Mouse (Mus musculus): Measurements from ENCODE around the gene Bud23. TPM values are rescaled to one million over a fixed set of nuclear protein-coding genes. Genes with fewer than 3 reads are reported as not detected.

Bud23 gene
- polyA plus RNA-seq, 1 experiment from 2014 or later, result 40.6 TPM

GRCm38 (mm10) chr5:135032581-135032980, 32.2 kb downstream of the Bud23 start:
- 80% methylated on average over 5 of the region's 5 CpGs for WGBS
- no peak for TF ChIP-seq CTCF (IDR thresholded peaks at IDR 0.05; ENCODE audit: low read depth)
- H3K9ac ChIP-seq (ENCODE audit: low read depth, low read length), result no peak overlapping the region
- peaks cover 6% of the 10 kb centered on the region for H3K36me3 ChIP-seq (ENCODE audit: control insufficient read depth, insufficient read depth)
- no peaks in the 10 kb centered on the region for H3K27me3 ChIP-seq (replicated peaks; ENCODE audit: control insufficient read depth, insufficient read depth, low read length)
- H3K4me1 ChIP-seq (replicated peaks; ENCODE audit: control insufficient read depth, insufficient read depth, low read length), result 0 out of 2 replicates have a peak, but pooled peaks cover 6% of the 10 kb centered on the region
- ATAC-seq, result no peak
- no peaks in the 10 kb centered on the region for H3K9me3 ChIP-seq (ENCODE audit: control insufficient read depth)
- no peak overlapping the region for H3K4me2 ChIP-seq (replicated peaks; ENCODE audit: low read depth)
- no peak overlapping the region for H3K27ac ChIP-seq (ENCODE audit: low read depth, low read length)
- no peak overlapping the region for H3K4me3 ChIP-seq (ENCODE audit: low read depth, low read length)

DNA sequence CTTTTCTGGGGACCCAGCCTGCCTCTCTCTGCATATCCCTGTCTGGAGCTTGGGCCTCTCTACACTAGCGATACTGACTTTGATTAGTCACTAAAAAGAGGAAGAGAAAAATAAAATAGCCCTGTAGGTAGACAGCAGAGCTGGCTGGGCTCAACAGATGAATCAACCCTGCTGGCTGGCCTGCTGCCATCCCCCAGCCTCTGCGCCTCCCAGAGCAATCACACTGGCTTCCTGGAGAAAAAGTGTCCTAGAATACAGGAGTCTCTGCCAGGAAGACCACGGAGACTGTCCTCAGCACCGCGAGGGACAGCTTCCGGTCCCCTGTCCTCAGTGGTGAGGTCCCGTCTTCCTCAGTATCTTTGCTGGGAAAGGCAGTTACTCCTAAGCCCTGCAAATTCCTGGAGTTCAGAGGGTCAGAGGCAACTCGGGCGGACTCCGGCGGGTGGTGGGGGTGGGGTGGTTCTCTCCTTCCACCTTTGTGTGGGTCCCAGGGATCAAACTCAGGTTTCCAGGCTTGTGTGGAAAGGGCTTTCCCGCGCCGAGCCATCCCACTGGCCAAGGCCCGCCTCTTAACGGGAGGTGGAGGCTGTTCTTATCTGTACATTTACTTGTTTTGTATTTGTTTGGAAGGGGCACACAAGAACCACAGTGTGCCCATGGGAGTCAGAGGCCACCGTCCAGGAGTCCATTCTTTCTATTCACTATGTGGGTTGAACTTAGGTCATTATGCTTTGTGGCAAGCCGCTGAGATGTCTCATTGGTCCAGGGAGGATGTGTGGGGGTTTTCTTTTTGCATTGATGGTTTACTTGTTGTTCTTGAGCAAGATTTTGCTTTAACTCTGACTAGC, 35.5 kb downstream of the Bud23 start:
- Histone ChIP-seq H3K9ac (ENCODE audit: low read depth, low read length) (0 out of 2 replicates have a peak overlapping the region, but pooled peaks have one; percentile 27), H3K4me1 (replicated peaks; ENCODE audit: control insufficient read depth, insufficient read depth, low read length) (0 out of 2 replicates have a peak, but pooled peaks cover 11% of the 10 kb centered on the region), H3K4me2 (replicated peaks; ENCODE audit: low read depth) (peak overlapping the region; percentile 44), H3K36me3 (ENCODE audit: control insufficient read depth, insufficient read depth) (no peaks in the 10 kb centered on the region), H3K9me3 (ENCODE audit: control insufficient read depth) (no peaks in the 10 kb centered on the region), H3K27me3 (replicated peaks; ENCODE audit: control insufficient read depth, insufficient read depth, low read length) (no peaks in the 10 kb centered on the region), H3K4me3 (ENCODE audit: low read depth, low read length) (peak overlapping the region; percentile 2; the same call in 1 of the 2 replicates), H3K27ac (ENCODE audit: low read depth, low read length) (no peak overlapping the region)
- 0 out of 2 replicates have a peak, but pooled peaks have one; percentile 14 for ATAC-seq
- no peak for TF ChIP-seq CTCF (IDR thresholded peaks at IDR 0.05; ENCODE audit: low read depth)
- WGBS, result 43% methylated on average over 18 of the region's 18 CpGs

- no peak overlapping the region for H3K9ac ChIP-seq (ENCODE audit: low read depth, low read length)
- no peaks in the 10 kb centered on the region for H3K9me3 ChIP-seq (ENCODE audit: control insufficient read depth)
- WGBS, result 13% methylated on average over 7 of the region's 7 CpGs
- no peak for ATAC-seq
- TF ChIP-seq CTCF (IDR thresholded peaks at IDR 0.05; ENCODE audit: low read depth), result peak; percentile 21
- no peak overlapping the region for H3K27ac ChIP-seq (ENCODE audit: low read depth, low read length)
- H3K4me1 ChIP-seq (replicated peaks; ENCODE audit: control insufficient read depth, insufficient read depth, low read length), result 0 out of 2 replicates have a peak, but pooled peaks cover 11% of the 10 kb centered on the region
- no peak overlapping the region for H3K4me3 ChIP-seq (ENCODE audit: low read depth, low read length)
- no peaks in the 10 kb centered on the region for H3K36me3 ChIP-seq (ENCODE audit: control insufficient read depth, insufficient read depth)
- peak overlapping the region; percentile 27 for H3K4me2 ChIP-seq (replicated peaks; ENCODE audit: low read depth)
- H3K27me3 ChIP-seq (replicated peaks; ENCODE audit: control insufficient read depth, insufficient read depth, low read length), result no peaks in the 10 kb centered on the region
These were observed 38.9 kb downstream of the Bud23 start for GRCm38 (mm10) chr5:135025899-135026298.

DNA sequence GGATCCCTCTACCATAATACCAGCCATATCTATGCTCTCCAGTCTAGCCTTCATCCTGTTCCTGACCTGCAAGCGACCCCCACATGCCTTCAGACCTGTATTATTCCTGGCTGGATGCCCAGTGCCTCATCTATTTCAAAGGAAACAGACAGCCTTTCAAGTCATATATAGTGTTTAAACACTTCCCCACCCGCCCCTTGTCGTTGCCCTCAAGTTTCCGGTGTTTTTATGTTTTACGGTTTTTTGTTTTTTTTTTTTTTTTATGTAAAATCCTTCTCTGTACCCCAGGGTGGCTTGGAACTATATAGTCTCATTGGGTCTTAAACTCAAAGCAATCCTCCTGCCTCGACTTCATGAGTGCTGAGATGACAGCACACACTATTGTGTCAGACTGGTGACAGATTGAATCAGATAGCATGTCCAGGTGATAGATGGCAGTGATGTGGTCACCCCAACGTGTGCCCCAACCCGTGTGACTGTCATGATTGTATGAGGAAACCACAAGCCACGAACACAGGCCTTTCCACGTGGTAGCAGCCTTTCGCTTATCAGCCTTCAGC, 40.0 kb downstream of the Bud23 start:
- Histone ChIP-seq H3K4me1 (replicated peaks; ENCODE audit: control insufficient read depth, insufficient read depth, low read length) (0 out of 2 replicates have a peak, but pooled peaks cover 11% of the 10 kb centered on the region), H3K27me3 (replicated peaks; ENCODE audit: control insufficient read depth, insufficient read depth, low read length) (no peaks in the 10 kb centered on the region), H3K4me2 (replicated peaks; ENCODE audit: low read depth) (peak overlapping the region; percentile 89), H3K36me3 (ENCODE audit: control insufficient read depth, insufficient read depth) (no peaks in the 10 kb centered on the region), H3K9me3 (ENCODE audit: control insufficient read depth) (no peaks in the 10 kb centered on the region), H3K4me3 (ENCODE audit: low read depth, low read length) (no peak overlapping the region), H3K9ac (ENCODE audit: low read depth, low read length) (no peak overlapping the region), H3K27ac (ENCODE audit: low read depth, low read length) (no peak overlapping the region)
- no peak for TF ChIP-seq CTCF (IDR thresholded peaks at IDR 0.05; ENCODE audit: low read depth)
- WGBS, result 37% methylated on average over 11 of the region's 11 CpGs
- no peak for ATAC-seq

- ATAC-seq, result peak; percentile 78
- Histone ChIP-seq H3K27ac (ENCODE audit: low read depth, low read length) (no peak within 1 kb of the TSS), H3K9ac (ENCODE audit: low read depth, low read length) (peak within 1 kb of the TSS; percentile 55), H3K9me3 (ENCODE audit: control insufficient read depth) (no peaks in the 10 kb centered on the region), H3K4me1 (replicated peaks; ENCODE audit: control insufficient read depth, insufficient read depth, low read length) (0 out of 2 replicates have a peak, but pooled peaks cover 5% of the 10 kb centered on the region), H3K36me3 (ENCODE audit: control insufficient read depth, insufficient read depth) (no peaks in the 10 kb centered on the region), H3K4me2 (replicated peaks; ENCODE audit: low read depth) (peak within 1 kb of the TSS; percentile 89), H3K27me3 (replicated peaks; ENCODE audit: control insufficient read depth, insufficient read depth, low read length) (no peaks in the 10 kb centered on the region), H3K4me3 (ENCODE audit: low read depth, low read length) (peak within 1 kb of the TSS; percentile 60)
- TF ChIP-seq CTCF (IDR thresholded peaks at IDR 0.05; ENCODE audit: low read depth), result no peak
- under 1% methylated on average over 61 of the region's 61 CpGs for WGBS
These were observed 41.2 kb downstream of the Bud23 start, which contains the start of gene Stx1a for GRCm38 (mm10) chr5:135023344-135024173. Gene Stx1a (plus strand): TSS chr5:135023482.
